Mouse (Mus musculus): ENCODE measurements around the gene Tsc22d1. TPM values are rescaled to one million over a fixed set of nuclear protein-coding genes. Genes with fewer than 3 reads are reported as not detected.

The Tsc22d1 gene
- polyA plus RNA-seq (2012; fragmentation: generic; extraction: Trizol), result 281 TPM

DNA sequence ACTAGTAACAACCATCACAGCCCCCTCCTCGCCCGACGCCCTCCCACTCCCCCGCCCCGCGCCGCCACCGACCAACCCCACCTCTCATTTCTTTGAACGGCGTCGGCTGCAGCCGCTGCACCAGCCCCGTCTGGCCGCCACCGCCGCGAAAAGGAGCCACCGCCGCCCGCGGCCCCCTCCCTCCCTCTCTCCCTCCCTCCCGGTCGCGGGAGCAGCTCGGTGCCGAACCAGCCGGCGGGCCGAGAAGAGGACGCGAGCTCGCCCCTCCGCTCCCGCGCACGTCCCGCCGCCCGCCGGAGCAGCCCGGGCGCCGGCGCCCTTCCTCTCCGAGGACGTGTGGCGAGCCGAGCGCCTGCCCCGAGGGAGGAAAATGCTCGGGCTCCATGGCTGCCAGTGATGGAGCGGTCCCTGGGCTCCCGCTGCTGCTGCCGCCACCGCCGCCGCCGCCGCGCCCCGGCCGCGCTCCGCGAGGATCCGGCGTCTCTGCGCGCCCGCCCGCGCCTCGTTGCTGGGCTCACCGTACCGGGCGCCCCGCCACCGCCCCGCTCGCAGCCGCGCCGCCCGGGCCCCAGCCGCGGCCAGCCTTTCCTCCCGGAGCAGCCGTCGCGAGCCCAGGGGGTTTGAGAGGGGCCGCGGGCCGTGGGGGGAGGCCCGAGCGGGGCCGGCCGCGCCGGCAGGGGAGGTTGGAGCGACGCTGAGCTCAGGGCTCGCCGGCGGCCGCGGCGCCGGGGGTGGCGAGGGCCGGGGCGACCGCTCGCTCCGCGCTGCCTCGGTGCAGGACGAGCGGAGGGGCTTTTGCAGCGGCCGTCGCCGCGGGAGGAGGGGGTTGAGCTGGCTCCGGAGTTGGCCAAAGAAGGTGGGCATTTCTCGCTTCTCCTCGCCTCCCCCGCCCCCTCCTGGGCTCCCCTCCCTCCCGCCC lies at the start of gene Tsc22d1:
Gene Tsc22d1, plus strand, starts transcription at position 100 of the 919 bp plus-strand sequence.
- TF ChIP-seq CEBPB (IDR thresholded peaks at IDR 0.05; ENCODE audit: insufficient read depth, poor library complexity, severe bottlenecking) (no peak), MYOG (IDR thresholded peaks at IDR 0.05; ENCODE audit: control insufficient read depth in 1 of 3, insufficient read depth in 1 of 3, insufficient read length in 2 of 3, low read depth in 2 of 3) (no peak), TCF12 (IDR thresholded peaks at IDR 0.05; ENCODE audit: insufficient read depth, poor library complexity, severe bottlenecking) (no peak), MAX (IDR thresholded peaks at IDR 0.05; ENCODE audit: low read depth) (no peak), POLR2AphosphoS2 (IDR thresholded peaks at IDR 0.05; ENCODE audit: insufficient read length, low read depth) (no peak), E2F4 (IDR thresholded peaks at IDR 0.05; ENCODE audit: insufficient read depth) (no peak), REST (IDR thresholded peaks at IDR 0.05; ENCODE audit: insufficient read depth, insufficient read length) (no peak), TCF3 (IDR thresholded peaks at IDR 0.05; ENCODE audit: insufficient read length, low read depth) (no peak), POLR2A (IDR thresholded peaks at IDR 0.05; ENCODE audit: insufficient read length, low read depth) (no peak), SRF (IDR thresholded peaks at IDR 0.05; ENCODE audit: control insufficient read depth, insufficient read length, low read depth) (no peak), USF1 (IDR thresholded peaks at IDR 0.05; ENCODE audit: low read depth) (no peak), MYOD1 (IDR thresholded peaks at IDR 0.05; ENCODE audit: control insufficient read depth in 1 of 3, insufficient read length in 2 of 3, low read depth in 2 of 3) (no peak)
- Histone ChIP-seq H3K36me3 (ENCODE audit: control insufficient read depth, insufficient read depth) (peaks cover 6% of the 10 kb centered on the region), H3K79me2 (ENCODE audit: control insufficient read depth, insufficient read depth) (peaks cover 22% of the 10 kb centered on the region), H3K4me2 (ENCODE audit: low read depth) (peak within 1 kb of the TSS; percentile 73), H3K27me3 (ENCODE audit: control insufficient read depth, insufficient read depth, insufficient read length) (no peaks in the 10 kb centered on the region), H3K4me3 (peak within 1 kb of the TSS; percentile 57), H3ac (ENCODE audit: control insufficient read depth, insufficient read length) (peak within 1 kb of the TSS; percentile 98)

DNA sequence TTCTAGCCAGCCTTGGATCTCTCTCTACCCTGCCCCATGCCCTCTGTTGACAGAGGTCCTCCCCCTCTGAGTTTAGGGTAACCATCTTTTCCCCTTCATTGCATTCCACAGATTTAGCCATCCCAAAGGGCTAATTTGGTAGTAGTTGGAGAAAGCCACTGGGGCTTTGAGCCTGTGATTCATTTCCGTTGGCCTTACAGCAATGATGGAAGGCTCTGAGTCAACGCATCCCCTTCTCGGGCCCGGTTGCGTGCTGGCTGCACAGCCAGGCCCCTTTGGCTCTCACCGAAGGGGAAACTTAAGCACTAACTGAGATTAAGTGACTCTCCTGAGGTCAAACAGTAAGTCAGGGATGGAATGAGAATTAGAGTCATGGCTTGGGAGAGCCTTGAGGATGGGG lies 41.1 kb upstream of the Tsc22d1 start:
- Histone ChIP-seq H3K27me3 (ENCODE audit: control insufficient read depth, insufficient read depth, insufficient read length) (no peaks in the 10 kb centered on the region), H3K79me2 (ENCODE audit: control insufficient read depth, insufficient read depth) (no peaks in the 10 kb centered on the region), H3K4me2 (ENCODE audit: low read depth) (peak overlapping the region; percentile 96), H3K36me3 (ENCODE audit: control insufficient read depth, insufficient read depth) (no peaks in the 10 kb centered on the region), H3ac (ENCODE audit: control insufficient read depth, insufficient read length) (no peak overlapping the region), H3K4me3 (peak overlapping the region; percentile 23)
- TF ChIP-seq MYOD1 (IDR thresholded peaks at IDR 0.05; ENCODE audit: control insufficient read depth in 1 of 3, insufficient read length in 2 of 3, low read depth in 2 of 3) (no peak), REST (IDR thresholded peaks at IDR 0.05; ENCODE audit: insufficient read depth, insufficient read length) (no peak), POLR2A (IDR thresholded peaks at IDR 0.05; ENCODE audit: insufficient read length, low read depth) (no peak), MYOG (IDR thresholded peaks at IDR 0.05; ENCODE audit: control insufficient read depth in 1 of 3, insufficient read depth in 1 of 3, insufficient read length in 2 of 3, low read depth in 2 of 3) (no peak), MAX (IDR thresholded peaks at IDR 0.05; ENCODE audit: low read depth) (no peak), CEBPB (IDR thresholded peaks at IDR 0.05; ENCODE audit: insufficient read depth, poor library complexity, severe bottlenecking) (no peak), POLR2AphosphoS2 (IDR thresholded peaks at IDR 0.05; ENCODE audit: insufficient read length, low read depth) (no peak), E2F4 (IDR thresholded peaks at IDR 0.05; ENCODE audit: insufficient read depth) (no peak), TCF3 (IDR thresholded peaks at IDR 0.05; ENCODE audit: insufficient read length, low read depth) (no peak), TCF12 (IDR thresholded peaks at IDR 0.05; ENCODE audit: insufficient read depth, poor library complexity, severe bottlenecking) (no peak), SRF (IDR thresholded peaks at IDR 0.05; ENCODE audit: control insufficient read depth, insufficient read length, low read depth) (no peak), USF1 (IDR thresholded peaks at IDR 0.05; ENCODE audit: low read depth) (no peak)

DNA sequence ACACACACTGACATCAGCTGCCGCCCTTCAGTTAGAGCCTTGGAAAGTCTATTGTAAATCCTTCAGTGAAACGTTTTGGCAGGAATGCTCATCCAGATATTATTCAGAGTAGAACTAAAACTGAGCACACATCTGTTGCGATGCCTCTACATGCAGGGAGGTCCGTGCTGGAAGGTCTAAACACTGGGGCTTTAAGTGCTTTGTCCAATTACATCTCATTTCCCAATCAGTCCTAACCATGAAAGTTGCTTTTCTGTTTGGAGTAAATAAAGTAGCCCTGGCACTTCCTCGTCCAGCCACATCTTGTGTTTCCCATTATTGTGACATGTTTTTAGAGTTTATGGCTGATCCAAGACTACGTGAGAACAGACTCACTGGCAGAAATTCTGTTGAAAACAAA lies 40.2 kb upstream of the Tsc22d1 start:
- no peaks in the 10 kb centered on the region for H3K36me3 ChIP-seq (ENCODE audit: control insufficient read depth, insufficient read depth)
- no peaks in the 10 kb centered on the region for H3K27me3 ChIP-seq (ENCODE audit: control insufficient read depth, insufficient read depth, insufficient read length)
- TF ChIP-seq TCF3 (IDR thresholded peaks at IDR 0.05; ENCODE audit: insufficient read length, low read depth) (no peak), MYOD1 (IDR thresholded peaks at IDR 0.05; ENCODE audit: control insufficient read depth in 1 of 3, insufficient read length in 2 of 3, low read depth in 2 of 3) (peak in 1 of 3 experiments; percentile 1)
- H3K4me2 ChIP-seq (ENCODE audit: low read depth), result peak overlapping the region; percentile 96
- H3ac ChIP-seq (ENCODE audit: control insufficient read depth, insufficient read length), result no peak overlapping the region
- H3K4me3 ChIP-seq, result peak overlapping the region; percentile 23
- no peaks in the 10 kb centered on the region for H3K79me2 ChIP-seq (ENCODE audit: control insufficient read depth, insufficient read depth)

DNA sequence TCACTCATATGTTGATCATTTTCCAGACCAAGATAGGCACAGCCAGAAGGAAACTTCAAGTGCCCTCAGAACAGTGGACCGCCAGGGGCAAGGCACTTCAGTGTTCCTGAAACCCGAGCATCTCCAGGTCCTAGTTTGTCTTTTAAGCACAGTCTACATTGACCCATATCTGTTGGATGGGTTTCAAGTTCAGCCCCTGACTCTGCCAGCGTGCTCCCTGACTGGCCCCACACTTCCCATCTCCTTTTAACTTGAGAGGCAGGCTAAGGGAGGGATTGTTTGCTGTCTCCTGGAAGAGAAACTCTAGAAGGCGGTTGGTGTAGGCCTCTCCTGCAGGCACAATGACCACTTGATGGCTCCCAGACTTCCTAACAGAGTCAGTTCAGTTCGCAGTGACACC lies 38.2 kb upstream of the Tsc22d1 start:
- Histone ChIP-seq H3ac (ENCODE audit: control insufficient read depth, insufficient read length) (no peak overlapping the region), H3K79me2 (ENCODE audit: control insufficient read depth, insufficient read depth) (no peaks in the 10 kb centered on the region)
- TF ChIP-seq USF1 (IDR thresholded peaks at IDR 0.05; ENCODE audit: low read depth) (no peak), TCF3 (IDR thresholded peaks at IDR 0.05; ENCODE audit: insufficient read length, low read depth) (no peak), SRF (IDR thresholded peaks at IDR 0.05; ENCODE audit: control insufficient read depth, insufficient read length, low read depth) (no peak), POLR2A (IDR thresholded peaks at IDR 0.05; ENCODE audit: insufficient read length, low read depth) (no peak), E2F4 (IDR thresholded peaks at IDR 0.05; ENCODE audit: insufficient read depth) (no peak), CEBPB (IDR thresholded peaks at IDR 0.05; ENCODE audit: insufficient read depth, poor library complexity, severe bottlenecking) (no peak), MAX (IDR thresholded peaks at IDR 0.05; ENCODE audit: low read depth) (no peak), TCF12 (IDR thresholded peaks at IDR 0.05; ENCODE audit: insufficient read depth, poor library complexity, severe bottlenecking) (no peak), MYOD1 (IDR thresholded peaks at IDR 0.05; ENCODE audit: control insufficient read depth in 1 of 3, insufficient read length in 2 of 3, low read depth in 2 of 3) (no peak)

More for the DNA sequence above, 38.2 kb upstream of the Tsc22d1 start:
- Histone ChIP-seq H3K4me2 (ENCODE audit: low read depth) (no peak overlapping the region), H3K4me3 (no peak overlapping the region), H3K36me3 (ENCODE audit: control insufficient read depth, insufficient read depth) (no peaks in the 10 kb centered on the region), H3K27me3 (ENCODE audit: control insufficient read depth, insufficient read depth, insufficient read length) (no peaks in the 10 kb centered on the region)

Measured in myocyte (in vitro differentiated cells).